Mouse (Mus musculus) liver, embryonic 16.5 days (tissue): ENCODE data around the gene Gng8. TPM values are rescaled to one million over a fixed set of nuclear protein-coding genes. Genes with fewer than 3 reads are reported as not detected.
A peak's percentile ranks its signal among the peaks of the same experiment; 100 is the strongest.

Experiments used
- ATAC-seq: fragments of 200-750 bp; cut with Nextera tagmentation; 2 replicates; pipeline ENCODE4 v1.8.0; 2017; ENCODE audit warnings: low read depth, mild to moderate bottlenecking, moderate number of reproducible peaks, moderate library complexity
- H3K27ac ChIP-seq: fragments of 300-500 bp; sonication (generic); 2 replicates; pipeline ENCODE4 v1.5.1; 2014; ENCODE audit warnings: mild to moderate bottlenecking, low read length
- H3K27me3 ChIP-seq: fragments of 300-500 bp; sonication (generic); 2 replicates; pipeline ENCODE4 v1.6.1; 2014; ENCODE audit warnings: low read depth, low read length, mixed read lengths; ENCODE audit not compliant: control insufficient read depth, insufficient read depth
- H3K36me3 ChIP-seq: fragments of 300-500 bp; sonication (generic); 2 replicates; pipeline ENCODE4 v1.6.1; 2014; ENCODE audit warnings: mild to moderate bottlenecking; ENCODE audit not compliant: control insufficient read depth, insufficient read depth
- H3K4me1 ChIP-seq: fragments of 300-500 bp; sonication (generic); 2 replicates; pipeline ENCODE4 v1.6.1; 2014; ENCODE audit warnings: low read depth, low read length, mixed read lengths; ENCODE audit not compliant: control insufficient read depth
- H3K4me2 ChIP-seq: fragments of 300-500 bp; sonication (generic); 2 replicates; pipeline ENCODE4 v1.6.1; 2014; ENCODE audit warnings: low read depth, low read length, mixed read lengths
- H3K4me3 ChIP-seq: fragments of 300-500 bp; sonication (generic); 2 replicates; pipeline ENCODE4 v1.5.1; 2014; ENCODE audit warnings: low read depth, mild to moderate bottlenecking, low read length
- H3K9ac ChIP-seq: fragments of 300-500 bp; sonication (generic); 2 replicates; pipeline ENCODE4 v1.6.1; 2014; ENCODE audit warnings: low read depth, low read length
- H3K9me3 ChIP-seq: fragments of 300-500 bp; sonication (generic); replicated peaks from 2 replicates; pipeline ENCODE4 v1.6.1; 2016; ENCODE audit warnings: low read length; ENCODE audit not compliant: control insufficient read depth
- WGBS: fragments of 180-500 bp; shearing (Covaris S2); extraction: QIAGEN DNeasy Blood & Tissue Kit; methylation state at CpG from one replicate; pipeline ENCODE4 v1.1.7; 2014; ENCODE audit not compliant: insufficient replicate concordance; 5-methylcytosine and 5-hydroxymethylcytosine counted together
- polyA plus RNA-seq: library from polyadenylated mRNA; unstranded; fragments of >200 nt; fragmentation: Nextera tagmentation; extraction: Ambion mirVana; gene quantifications from 2 replicates; pipeline ENCODE4 v1.2.1, GENCODE M21; 2015

The Gng8 gene
- polyA plus RNA-seq, 1 experiment from 2014 or later: 0.17 TPM

GRCm38 (mm10) chr7:16894279-16894678, 2.7 kb downstream of the Gng8 start:
- no peak overlapping the region for H3K4me3 ChIP-seq
- ATAC-seq: no peak
- no peaks in the 10 kb centered on the region for H3K9me3 ChIP-seq
- WGBS: 7% methylated on average over 4 of the region's 4 CpGs
- H3K4me1 ChIP-seq: peaks cover 9% of the 10 kb centered on the region
- no peak overlapping the region for H3K4me2 ChIP-seq
- no peak overlapping the region for H3K27ac ChIP-seq
- H3K36me3 ChIP-seq: no peaks in the 10 kb centered on the region
- peaks cover 42% of the 10 kb centered on the region for H3K27me3 ChIP-seq
- H3K9ac ChIP-seq: no peak overlapping the region

GRCm38 (mm10) chr7:16895000-16895399, 3.4 kb downstream of the Gng8 start:
- Histone ChIP-seq H3K9ac (no peak overlapping the region), H3K4me2 (0 out of 2 replicates have a peak overlapping the region, but pooled peaks have one; percentile 14), H3K4me3 (no peak overlapping the region), H3K36me3 (no peaks in the 10 kb centered on the region), H3K27ac (no peak overlapping the region), H3K9me3 (no peaks in the 10 kb centered on the region), H3K27me3 (peaks cover 42% of the 10 kb centered on the region), H3K4me1 (peaks cover 9% of the 10 kb centered on the region)
- under 1% methylated on average over 24 of the region's 24 CpGs for WGBS
- ATAC-seq: peak; percentile 17; the same call in 1 of the 2 replicates

GRCm38 (mm10) chr7:16895511-16895910, 3.9 kb downstream of the Gng8 start:
- no peak for ATAC-seq
- Histone ChIP-seq H3K27me3 (peaks cover 37% of the 10 kb centered on the region), H3K9ac (no peak overlapping the region)

GRCm38 (mm10) chr7:16900526-16900925, 8.9 kb downstream of the Gng8 start:
- Histone ChIP-seq H3K9ac (no peak overlapping the region), H3K36me3 (no peaks in the 10 kb centered on the region), H3K4me2 (no peak overlapping the region), H3K27ac (no peak overlapping the region), H3K27me3 (no peaks in the 10 kb centered on the region), H3K4me3 (no peak overlapping the region), H3K9me3 (no peaks in the 10 kb centered on the region), H3K4me1 (peaks cover 2% of the 10 kb centered on the region)
- ATAC-seq: no peak
- WGBS: 50% methylated on average over 5 of the region's 5 CpGs

More at GRCm38 (mm10) chr7:16895511-16895910, 3.9 kb downstream of the Gng8 start:
- H3K4me2 ChIP-seq: 0 out of 2 replicates have a peak overlapping the region, but pooled peaks have one; percentile 14
- H3K27ac ChIP-seq: no peak overlapping the region
- no peak overlapping the region for H3K4me3 ChIP-seq
- H3K4me1 ChIP-seq: peaks cover 9% of the 10 kb centered on the region
- WGBS: 31% methylated on average over 10 of the region's 10 CpGs
- no peaks in the 10 kb centered on the region for H3K9me3 ChIP-seq
- H3K36me3 ChIP-seq: no peaks in the 10 kb centered on the region

GRCm38 (mm10) chr7:16903439-16903955, 11.9 kb downstream of the Gng8 start:
- no peak overlapping the region for H3K27ac ChIP-seq
- no peaks in the 10 kb centered on the region for H3K36me3 ChIP-seq
- WGBS: 22% methylated on average over 2 of the region's 2 CpGs
- H3K9ac ChIP-seq: no peak overlapping the region
- H3K9me3 ChIP-seq: no peaks in the 10 kb centered on the region
- H3K4me2 ChIP-seq: no peak overlapping the region
- no peak for ATAC-seq
- peaks cover 11% of the 10 kb centered on the region for H3K4me1 ChIP-seq
- no peak overlapping the region for H3K4me3 ChIP-seq
- peaks cover under 1% of the 10 kb centered on the region; the same call in 1 of the 2 replicates for H3K27me3 ChIP-seq

GRCm38 (mm10) chr7:16904120-16904675, 12.6 kb downstream of the Gng8 start:
- H3K27ac ChIP-seq: no peak overlapping the region
- no peak for ATAC-seq
- peaks cover 11% of the 10 kb centered on the region for H3K4me1 ChIP-seq

GRCm38 (mm10) chr7:16905491-16906021, 14.0 kb downstream of the Gng8 start:
- H3K9me3 ChIP-seq: no peaks in the 10 kb centered on the region
- peaks cover 11% of the 10 kb centered on the region for H3K4me1 ChIP-seq
- H3K36me3 ChIP-seq: no peaks in the 10 kb centered on the region
- H3K27me3 ChIP-seq: peaks cover 10% of the 10 kb centered on the region
- 31% methylated on average over 9 of the region's 9 CpGs for WGBS
- no peak for ATAC-seq
- H3K27ac ChIP-seq: no peak overlapping the region
- no peak overlapping the region for H3K4me2 ChIP-seq
- H3K4me3 ChIP-seq: no peak overlapping the region
- no peak overlapping the region for H3K9ac ChIP-seq

More at GRCm38 (mm10) chr7:16904120-16904675, 12.6 kb downstream of the Gng8 start:
- H3K9ac ChIP-seq: no peak overlapping the region
- H3K36me3 ChIP-seq: no peaks in the 10 kb centered on the region
- no peaks in the 10 kb centered on the region for H3K9me3 ChIP-seq
- no peak overlapping the region for H3K4me2 ChIP-seq
- H3K27me3 ChIP-seq: peaks cover 7% of the 10 kb centered on the region
- 36% methylated on average over 8 of the region's 10 CpGs for WGBS
- H3K4me3 ChIP-seq: no peak overlapping the region

GRCm38 (mm10) chr7:16906281-16906680, 14.7 kb downstream of the Gng8 start, which contains the start of gene Ptgir:
Ptgir (plus strand) TSS chr7:16906490.
- no peak within 1 kb of the TSS for H3K4me3 ChIP-seq
- H3K4me2 ChIP-seq: no peak within 1 kb of the TSS
- no peak within 1 kb of the TSS for H3K9ac ChIP-seq
- ATAC-seq: no peak
- H3K27ac ChIP-seq: no peak within 1 kb of the TSS
- H3K4me1 ChIP-seq: peaks cover 11% of the 10 kb centered on the region
- H3K27me3 ChIP-seq: peaks cover 10% of the 10 kb centered on the region
- H3K9me3 ChIP-seq: no peaks in the 10 kb centered on the region
- WGBS: 9% methylated on average over 6 of the region's 6 CpGs
- no peaks in the 10 kb centered on the region for H3K36me3 ChIP-seq

- Histone ChIP-seq H3K36me3 (no peaks in the 10 kb centered on the region), H3K4me2 (no peak overlapping the region), H3K27ac (no peak overlapping the region), H3K9me3 (no peaks in the 10 kb centered on the region), H3K9ac (no peak overlapping the region), H3K4me1 (peaks cover 11% of the 10 kb centered on the region), H3K4me3 (no peak overlapping the region), H3K27me3 (peaks cover 10% of the 10 kb centered on the region)
- ATAC-seq: no peak
- 75% methylated on average over 41 of the region's 41 CpGs for WGBS
Observed at GRCm38 (mm10) chr7:16906889-16907559, 15.4 kb downstream of the Gng8 start.
